In genomic region chr6:107442058-107442457, GRCm38 (mm10) we compare ENCODE assay signal across 23 mouse cellular contexts.
A peak's percentile ranks its signal among the peaks of the same experiment; 100 is the strongest.
DNase-seq lines count a peak whose midpoint lies in the region; ATAC-seq lines count a peak whose summit lies in the region.
"Had no signal": no experiment of that assay in that cellular context is flagged by ENCODE, and none has a peak within 500 bp of the region (broad histone marks: within the 10 kb centered on the region; RNA-seq: fewer than 3 reads in every experiment).

No protein-coding gene starts in this region.

- no peak overlapping the region for H3K9ac ChIP-seq in forebrain, embryonic 13.5 days
- no peak overlapping the region for H3K9ac ChIP-seq in forebrain, embryonic 12.5 days
- no peak overlapping the region for H3K9ac ChIP-seq in hindbrain, embryonic 15.5 days
- H3K9ac ChIP-seq in hindbrain, embryonic 12.5 days = no peak overlapping the region
- no peak overlapping the region for H3K9ac ChIP-seq in midbrain, embryonic 14.5 days (replicated peaks; ENCODE audit: low read length)
- H3K9ac ChIP-seq in midbrain, embryonic 11.5 days (ENCODE audit: low read length) = no peak overlapping the region
- H3K9ac ChIP-seq: embryonic facial prominence, embryonic 12.5 days; heart, embryonic 15.5 days had no signal

- no peaks in the 10 kb centered on the region for H3K4me1 ChIP-seq in forebrain, embryonic 13.5 days
- no peaks in the 10 kb centered on the region for H3K4me1 ChIP-seq in forebrain, embryonic 12.5 days
- no peaks in the 10 kb centered on the region for H3K4me1 ChIP-seq in hindbrain, embryonic 15.5 days (replicated peaks)
- H3K4me1 ChIP-seq in hindbrain, embryonic 12.5 days = no peaks in the 10 kb centered on the region
- H3K4me1 ChIP-seq in midbrain, embryonic 14.5 days (ENCODE audit: control insufficient read depth, insufficient read depth, low read length) = no peaks in the 10 kb centered on the region
- no peaks in the 10 kb centered on the region for H3K4me1 ChIP-seq in midbrain, embryonic 11.5 days (ENCODE audit: control insufficient read depth, insufficient read depth, low read length)
- H3K4me1 ChIP-seq: embryonic facial prominence, embryonic 12.5 days; heart, embryonic 15.5 days had no signal

- WGBS in forebrain, embryonic 13.5 days = 64% methylated on average over 1 of the region's 1 CpGs
- 61% methylated on average over 1 of the region's 1 CpGs for whole genome bisulfite sequencing in forebrain, embryonic 12.5 days
- 63% methylated on average over 1 of the region's 1 CpGs for WGBS in hindbrain, embryonic 15.5 days
- 72% methylated on average over 1 of the region's 1 CpGs for WGBS in hindbrain, embryonic 12.5 days
- WGBS in midbrain, embryonic 14.5 days = 62% methylated on average over 1 of the region's 1 CpGs
- WGBS in midbrain, embryonic 11.5 days = 80% methylated on average over 1 of the region's 1 CpGs

- H3K27ac ChIP-seq in forebrain, embryonic 13.5 days = no peak overlapping the region
- H3K27ac ChIP-seq in forebrain, embryonic 12.5 days = no peak overlapping the region
- no peak overlapping the region for H3K27ac ChIP-seq in hindbrain, embryonic 15.5 days (replicated peaks)
- H3K27ac ChIP-seq in hindbrain, embryonic 12.5 days = no peak overlapping the region
- H3K27ac ChIP-seq in midbrain, embryonic 14.5 days (replicated peaks; ENCODE audit: low read depth, low read length) = no peak overlapping the region
- no peak overlapping the region for H3K27ac ChIP-seq in midbrain, embryonic 11.5 days (ENCODE audit: low read depth, low read length)
- H3K27ac ChIP-seq: embryonic facial prominence, embryonic 12.5 days; heart, embryonic 15.5 days had no signal

- peak; percentile 71 for ATAC-seq in forebrain, embryonic 13.5 days
- ATAC-seq in forebrain, embryonic 12.5 days (ENCODE audit: low FRiP score) = no peak
- peak; percentile 34; the same call in 1 of the 2 replicates for ATAC-seq in hindbrain, embryonic 15.5 days (ENCODE audit: low FRiP score, low read depth)
- no peak for ATAC-seq in hindbrain, embryonic 12.5 days (ENCODE audit: low FRiP score)
- no peak for ATAC-seq in midbrain, embryonic 14.5 days (ENCODE audit: low FRiP score, low TSS enrichment)
- no peak for ATAC-seq in midbrain, embryonic 11.5 days (ENCODE audit: low FRiP score)
- ATAC-seq: CD4-positive, CD25-positive, alpha-beta regulatory T cell, adult 4 months had no signal

- peak; percentile 18 for DNase-seq in midbrain, embryonic 14.5 days
- DNase-seq in midbrain, embryonic 11.5 days (ENCODE audit: low spot score, missing footprints) = no peak
- no peak for DNase-seq in gastrocnemius, postnatal 4 days (ENCODE audit: low spot score in 2 of 2)
- DNase-seq: adrenal gland, adult 8-10 months; adrenal gland, postnatal 36 days; B cell, adult 2 months; cerebellum, adult 11-12 months; cerebellum, adult 9-10 months; cerebellum, postnatal 25 days; gastrocnemius, postnatal 36 days; heart, adult 18-20 months; heart, postnatal 14 days; kidney, adult 11 months; kidney, adult 9 months had no signal

- no peaks in the 10 kb centered on the region for H3K36me3 ChIP-seq in forebrain, embryonic 13.5 days (ENCODE audit: poor library complexity, severe bottlenecking)
- H3K36me3 ChIP-seq in forebrain, embryonic 12.5 days (replicated peaks) = no peaks in the 10 kb centered on the region
- H3K36me3 ChIP-seq in hindbrain, embryonic 15.5 days = no peaks in the 10 kb centered on the region
- no peaks in the 10 kb centered on the region for H3K36me3 ChIP-seq in hindbrain, embryonic 12.5 days
- H3K36me3 ChIP-seq in midbrain, embryonic 14.5 days (ENCODE audit: control insufficient read depth, insufficient read depth, low read length) = no peaks in the 10 kb centered on the region
- no peaks in the 10 kb centered on the region for H3K36me3 ChIP-seq in midbrain, embryonic 11.5 days (ENCODE audit: control insufficient read depth, insufficient read depth, low read length)
- H3K36me3 ChIP-seq: embryonic facial prominence, embryonic 12.5 days; G1E; heart, embryonic 15.5 days had no signal

- H3K4me3 ChIP-seq in forebrain, embryonic 13.5 days = no peak overlapping the region
- no peak overlapping the region for H3K4me3 ChIP-seq in forebrain, embryonic 12.5 days (replicated peaks)
- no peak overlapping the region for H3K4me3 ChIP-seq in hindbrain, embryonic 15.5 days
- H3K4me3 ChIP-seq in hindbrain, embryonic 12.5 days = no peak overlapping the region
- H3K4me3 ChIP-seq in midbrain, embryonic 14.5 days (replicated peaks; ENCODE audit: low read depth, low read length) = no peak overlapping the region
- H3K4me3 ChIP-seq in midbrain, embryonic 11.5 days (ENCODE audit: low read depth, low read length) = no peak overlapping the region
- H3K4me3 ChIP-seq: embryonic facial prominence, embryonic 12.5 days; heart, embryonic 15.5 days had no signal

- no peaks in the 10 kb centered on the region for H3K9me3 ChIP-seq in forebrain, embryonic 13.5 days (replicated peaks)
- no peaks in the 10 kb centered on the region for H3K9me3 ChIP-seq in forebrain, embryonic 12.5 days
- no peaks in the 10 kb centered on the region for H3K9me3 ChIP-seq in hindbrain, embryonic 15.5 days
- no peaks in the 10 kb centered on the region for H3K9me3 ChIP-seq in hindbrain, embryonic 12.5 days (replicated peaks)
- no peaks in the 10 kb centered on the region for H3K9me3 ChIP-seq in midbrain, embryonic 14.5 days (ENCODE audit: control insufficient read depth, low read length)
- no peaks in the 10 kb centered on the region for H3K9me3 ChIP-seq in midbrain, embryonic 11.5 days (ENCODE audit: control insufficient read depth, low read length)
- H3K9me3 ChIP-seq: embryonic facial prominence, embryonic 12.5 days; heart, embryonic 15.5 days had no signal

- no peaks in the 10 kb centered on the region for H3K27me3 ChIP-seq in forebrain, embryonic 13.5 days
- no peaks in the 10 kb centered on the region for H3K27me3 ChIP-seq in forebrain, embryonic 12.5 days
- H3K27me3 ChIP-seq in hindbrain, embryonic 15.5 days = no peaks in the 10 kb centered on the region
- no peaks in the 10 kb centered on the region for H3K27me3 ChIP-seq in hindbrain, embryonic 12.5 days
- no peaks in the 10 kb centered on the region for H3K27me3 ChIP-seq in midbrain, embryonic 14.5 days (ENCODE audit: control insufficient read depth, insufficient read depth, low read length)
- no peaks in the 10 kb centered on the region for H3K27me3 ChIP-seq in midbrain, embryonic 11.5 days (ENCODE audit: control insufficient read depth, insufficient read depth, low read length)
- H3K27me3 ChIP-seq: embryonic facial prominence, embryonic 12.5 days; heart, embryonic 15.5 days had no signal

- no peak overlapping the region for H3K4me2 ChIP-seq in forebrain, embryonic 13.5 days
- H3K4me2 ChIP-seq in forebrain, embryonic 12.5 days = no peak overlapping the region
- H3K4me2 ChIP-seq in hindbrain, embryonic 15.5 days = no peak overlapping the region
- H3K4me2 ChIP-seq in hindbrain, embryonic 12.5 days (replicated peaks) = no peak overlapping the region
- no peak overlapping the region for H3K4me2 ChIP-seq in midbrain, embryonic 14.5 days (ENCODE audit: low read length)
- no peak overlapping the region for H3K4me2 ChIP-seq in midbrain, embryonic 11.5 days
- H3K4me2 ChIP-seq: embryonic facial prominence, embryonic 12.5 days; heart, embryonic 11.5 days; heart, embryonic 15.5 days had no signal

Comparison
In these comparisons a context has a peak if more than half of its experiments do, and no peak if none do; other contexts are left out.
1. ATAC-seq: peak in forebrain, embryonic 13.5 days (single experiment) and hindbrain, embryonic 15.5 days (single experiment); none in forebrain, embryonic 12.5 days (single experiment), hindbrain, embryonic 12.5 days (single experiment), midbrain, embryonic 14.5 days (single experiment) and midbrain, embryonic 11.5 days (single experiment).